Mouse (Mus musculus) embryonic facial prominence, embryonic 14.5 days (tissue): Measurements from ENCODE around the gene Strn. TPM values are rescaled to one million over a fixed set of nuclear protein-coding genes. Genes with fewer than 3 reads are reported as not detected.

Source experiments
- ATAC-seq: fragments of 200-750 bp; cut with Nextera tagmentation; 2 replicates; pipeline ENCODE4 v1.8.0; 2017; ENCODE audit warnings: low read depth, moderate number of reproducible peaks, moderate TSS enrichment
- DNase-seq: peaks from one replicate; pipeline ENCODE4 v3.0.0-alpha.2; 2015; ENCODE audit warnings: low spot score
- H3K27ac ChIP-seq: fragments of 300-500 bp; sonication (generic); replicated peaks from 2 replicates; pipeline ENCODE4 v1.5.1; 2014; ENCODE audit warnings: low read depth, mild to moderate bottlenecking, low read length, moderate library complexity
- H3K27me3 ChIP-seq: fragments of 300-500 bp; sonication (generic); replicated peaks from 2 replicates; pipeline ENCODE4 v1.6.1; 2014; ENCODE audit warnings: low read length; ENCODE audit not compliant: control insufficient read depth, insufficient read depth
- H3K36me3 ChIP-seq: fragments of 300-500 bp; sonication (generic); 2 replicates; pipeline ENCODE4 v1.6.1; 2014; ENCODE audit warnings: low read length, mixed read lengths; ENCODE audit not compliant: control insufficient read depth, insufficient read depth
- H3K4me1 ChIP-seq: fragments of 300-500 bp; sonication (generic); 2 replicates; pipeline ENCODE4 v1.6.1; 2014; ENCODE audit warnings: antibody characterized with exemption, low read length; ENCODE audit not compliant: control insufficient read depth, insufficient read depth
- H3K4me2 ChIP-seq: fragments of 300-500 bp; sonication (generic); 2 replicates; pipeline ENCODE4 v1.6.1; 2014; ENCODE audit warnings: low read depth, mild to moderate bottlenecking, low read length, moderate library complexity, mixed read lengths
- H3K4me3 ChIP-seq: fragments of 300-500 bp; sonication (generic); 2 replicates; pipeline ENCODE4 v1.5.1; 2014; ENCODE audit warnings: low read depth, mild to moderate bottlenecking, low read length
- H3K9ac ChIP-seq: fragments of 300-500 bp; sonication (generic); 2 replicates; pipeline ENCODE4 v1.6.1; 2014; ENCODE audit warnings: low read depth, mild to moderate bottlenecking, low read length, moderate library complexity, mixed read lengths
- H3K9me3 ChIP-seq: fragments of 300-500 bp; sonication (generic); 2 replicates; pipeline ENCODE4 v1.6.1; 2016; ENCODE audit warnings: low read length; ENCODE audit not compliant: control insufficient read depth
- WGBS: fragments of 180-500 bp; shearing (Covaris S2); extraction: QIAGEN DNeasy Blood & Tissue Kit; methylation state at CpG from one replicate; pipeline ENCODE4 v1.1.7; 2014; 5-methylcytosine and 5-hydroxymethylcytosine counted together
- polyA plus RNA-seq: library from polyadenylated mRNA; unstranded; fragments of >200 nt; fragmentation: Nextera tagmentation; extraction: Ambion mirVana; gene quantifications from 2 replicates; pipeline ENCODE4 v1.2.1, GENCODE M21; 2014

The Strn gene
- polyA plus RNA-seq, 1 experiment from 2014 or later: 6.9 TPM

DNA sequence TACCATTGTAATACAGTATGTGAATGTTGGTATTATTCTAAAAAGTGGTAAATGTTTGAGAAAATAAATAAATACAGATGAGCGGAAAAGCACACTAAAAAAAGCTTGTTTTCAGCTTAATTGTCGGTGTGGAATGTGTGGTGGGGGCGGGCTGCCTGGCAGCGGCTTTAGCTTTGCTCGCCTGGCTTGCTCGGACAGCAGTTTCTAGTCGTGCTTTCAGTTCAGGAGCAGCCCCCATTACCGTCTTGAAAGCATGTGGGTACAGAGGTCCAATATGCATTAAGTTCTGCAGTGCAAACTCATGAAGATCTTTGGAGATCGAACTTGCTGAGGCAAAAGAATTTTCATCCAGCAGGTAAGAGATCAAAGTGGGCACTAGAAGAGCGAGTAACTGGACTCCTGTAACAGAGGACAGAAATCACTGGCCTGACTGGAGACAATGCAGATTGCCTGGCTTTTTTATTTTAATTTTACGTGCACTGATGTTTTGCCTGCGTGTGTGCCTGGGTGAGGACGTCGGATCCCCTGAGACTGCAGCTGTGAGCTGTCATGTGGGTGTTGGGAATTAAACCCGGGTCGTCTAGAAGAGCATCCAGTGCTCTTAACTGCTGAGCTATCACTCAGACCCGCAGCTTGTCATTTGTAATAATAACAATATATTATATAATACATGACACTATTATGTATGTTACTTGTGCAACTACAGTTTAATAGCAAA is 16.1 kb upstream of the Strn start:
- WGBS: 57% methylated on average over 17 of the region's 17 CpGs
- H3K4me1 ChIP-seq: no peaks in the 10 kb centered on the region
- H3K9ac ChIP-seq: no peak overlapping the region
- peaks cover 47% of the 10 kb centered on the region for H3K36me3 ChIP-seq
- no peak overlapping the region for H3K4me3 ChIP-seq
- no peak for ATAC-seq
- H3K4me2 ChIP-seq: no peak overlapping the region
- DNase-seq: no peak
- no peak overlapping the region for H3K27ac ChIP-seq
- H3K27me3 ChIP-seq: no peaks in the 10 kb centered on the region
- H3K9me3 ChIP-seq: no peaks in the 10 kb centered on the region

DNA sequence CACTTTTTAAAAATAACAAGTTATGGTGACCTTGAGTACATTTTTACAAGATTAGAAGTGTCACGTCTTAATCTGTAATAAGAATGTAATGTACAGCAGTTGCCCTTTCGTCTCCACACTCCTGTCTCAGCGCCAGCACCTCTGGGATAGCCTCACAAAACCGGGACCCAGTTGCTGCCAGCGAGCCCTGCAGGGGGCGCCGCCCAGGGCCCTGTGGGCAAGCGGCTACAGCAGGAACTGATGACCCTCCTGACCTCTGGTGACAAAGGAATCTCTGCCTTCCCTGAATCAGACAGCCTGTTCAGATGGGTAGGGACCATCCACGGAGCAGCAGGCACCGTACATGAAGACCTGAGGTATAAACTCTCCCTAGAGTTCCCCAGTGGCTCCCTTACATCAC is 15.1 kb upstream of the Strn start:
- Histone ChIP-seq H3K27me3 (no peaks in the 10 kb centered on the region), H3K4me3 (no peak overlapping the region), H3K9me3 (no peaks in the 10 kb centered on the region), H3K9ac (no peak overlapping the region), H3K36me3 (peaks cover 39% of the 10 kb centered on the region), H3K4me1 (no peaks in the 10 kb centered on the region), H3K4me2 (no peak overlapping the region), H3K27ac (no peak overlapping the region)
- DNase-seq (no peak), ATAC-seq (no peak)
- WGBS: 54% methylated on average over 10 of the region's 10 CpGs

GRCm38 (mm10) chr17:78748440-78748839 is 11.4 kb upstream of the Strn start:
- no peak for ATAC-seq
- DNase-seq: no peak
- Histone ChIP-seq H3K36me3 (peaks cover 24% of the 10 kb centered on the region; the same call in 1 of the 2 replicates), H3K4me2 (no peak overlapping the region), H3K27me3 (no peaks in the 10 kb centered on the region), H3K9me3 (no peaks in the 10 kb centered on the region), H3K9ac (no peak overlapping the region), H3K4me3 (no peak overlapping the region), H3K4me1 (no peaks in the 10 kb centered on the region), H3K27ac (no peak overlapping the region)
- WGBS: 82% methylated on average over 9 of the region's 9 CpGs

DNA sequence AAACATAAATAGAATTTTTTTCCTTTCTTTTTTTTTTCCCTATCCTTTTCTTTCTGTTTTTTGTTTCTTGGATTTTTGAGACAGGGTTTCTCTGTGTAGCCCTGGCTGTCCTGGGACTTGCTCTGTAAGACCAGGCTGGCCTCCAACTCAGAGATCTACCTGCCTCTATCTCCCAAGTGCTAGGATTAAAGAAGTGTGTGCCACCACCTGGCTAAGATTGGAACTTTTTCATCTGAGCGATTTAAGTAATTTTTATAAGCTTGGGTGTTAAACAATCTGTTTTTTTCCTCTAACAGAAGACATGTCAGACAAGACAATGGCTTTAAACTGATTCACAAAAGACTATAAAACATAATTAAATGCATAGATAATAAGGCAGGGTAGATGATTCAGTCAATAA is 1.4 kb upstream of the Strn start:
- ATAC-seq: no peak
- WGBS: 39% methylated on average over 1 of the region's 1 CpGs

GRCm38 (mm10) chr17:78737771-78738170 is 775 bp upstream of the Strn start:
- Histone ChIP-seq H3K4me1 (peaks cover 12% of the 10 kb centered on the region), H3K27me3 (no peaks in the 10 kb centered on the region), H3K9ac (no peak overlapping the region), H3K4me2 (no peak overlapping the region), H3K27ac (no peak overlapping the region), H3K36me3 (no peaks in the 10 kb centered on the region), H3K4me3 (no peak overlapping the region), H3K9me3 (no peaks in the 10 kb centered on the region)
- 31% methylated on average over 2 of the region's 2 CpGs for WGBS
- ATAC-seq (no peak), DNase-seq (peak; percentile 27)

More for the DNA sequence above, 1.4 kb upstream of the Strn start:
- no peak overlapping the region for H3K4me2 ChIP-seq
- no peaks in the 10 kb centered on the region for H3K9me3 ChIP-seq
- H3K36me3 ChIP-seq: no peaks in the 10 kb centered on the region
- no peak overlapping the region for H3K9ac ChIP-seq
- H3K4me3 ChIP-seq: no peak overlapping the region
- H3K27me3 ChIP-seq: no peaks in the 10 kb centered on the region
- DNase-seq: no peak
- H3K4me1 ChIP-seq: peaks cover 12% of the 10 kb centered on the region
- H3K27ac ChIP-seq: no peak overlapping the region

GRCm38 (mm10) chr17:78736473-78736988 is 465 bp downstream of the Strn start:
- Histone ChIP-seq H3K9me3 (no peaks in the 10 kb centered on the region), H3K27ac (peak overlapping the region; percentile 86), H3K9ac (peak overlapping the region; percentile 96), H3K4me3 (peak overlapping the region; percentile 94), H3K36me3 (no peaks in the 10 kb centered on the region), H3K4me2 (peak overlapping the region; percentile 80), H3K4me1 (peaks cover 16% of the 10 kb centered on the region), H3K27me3 (no peaks in the 10 kb centered on the region)
- under 1% methylated on average over 25 of the region's 60 CpGs for WGBS
- ATAC-seq (peak; percentile 98), DNase-seq (peak; percentile 99)

- H3K27me3 ChIP-seq: no peaks in the 10 kb centered on the region
- under 1% methylated on average over 23 of the region's 39 CpGs for WGBS
- H3K27ac ChIP-seq: peak overlapping the region; percentile 86
- no peaks in the 10 kb centered on the region for H3K9me3 ChIP-seq
- DNase-seq (peak; percentile 80), ATAC-seq (peak; percentile 80)
- H3K4me3 ChIP-seq: peak overlapping the region; percentile 94
- H3K9ac ChIP-seq: peak overlapping the region; percentile 96
- peaks cover 16% of the 10 kb centered on the region for H3K4me1 ChIP-seq
- peak overlapping the region; percentile 57 for H3K4me2 ChIP-seq
- no peaks in the 10 kb centered on the region for H3K36me3 ChIP-seq
These were observed 1.1 kb downstream of the Strn start for GRCm38 (mm10) chr17:78735731-78736472.

GRCm38 (mm10) chr17:78734806-78735205 is 2.2 kb downstream of the Strn start:
- DNase-seq (no peak), ATAC-seq (no peak)
- WGBS: 67% methylated on average over 10 of the region's 10 CpGs
- H3K27me3 ChIP-seq: no peaks in the 10 kb centered on the region
- peaks cover 16% of the 10 kb centered on the region for H3K4me1 ChIP-seq
- no peak overlapping the region for H3K9ac ChIP-seq
- H3K4me3 ChIP-seq: peak overlapping the region; percentile 94
- no peak overlapping the region for H3K27ac ChIP-seq
- no peaks in the 10 kb centered on the region for H3K36me3 ChIP-seq
- peak overlapping the region; percentile 57 for H3K4me2 ChIP-seq
- no peaks in the 10 kb centered on the region for H3K9me3 ChIP-seq
